Comparison of ENCODE assay signal across 18 mouse cellular contexts in genomic region chr13:93060437-93060836, GRCm38 (mm10).
"Had no signal": no experiment of that assay in that cellular context is flagged by ENCODE, and none has a peak within 500 bp of the region (broad histone marks: within the 10 kb centered on the region; RNA-seq: fewer than 3 reads in every experiment).

No protein-coding gene starts in this region.

- H3K4me1 ChIP-seq: midbrain, embryonic 10.5 days; stomach, embryonic 15.5 days had no signal

- DNase-seq: lung, adult 18-20 months; lung, embryonic 14.5 days; lung, postnatal 10 days; lung, postnatal 4 days; midbrain, embryonic 14.5 days; retina, postnatal 1 day; right cerebral cortex, adult 18-20 months; right cerebral cortex, postnatal 14 days; thymus, adult 18-20 months; thymus, postnatal 25 days; thymus, postnatal 4 days had no signal

- H3K27ac ChIP-seq: midbrain, embryonic 10.5 days; midbrain, embryonic 12.5 days; neural tube, embryonic 13.5 days; neural tube, embryonic 15.5 days; stomach, embryonic 15.5 days; stomach, postnatal 0 days had no signal

- H3K4me3 ChIP-seq: midbrain, embryonic 10.5 days; midbrain, embryonic 12.5 days; myocyte; neural tube, embryonic 13.5 days; neural tube, embryonic 15.5 days; stomach, embryonic 15.5 days had no signal
